Mouse (Mus musculus) G1E (cell line): ENCODE measurements around the gene Fbxo2.

Experiments used
- CTCF ChIP-seq: IDR thresholded peaks from 2 replicates; pipeline ENCODE4 v1.5.1; 2012; ENCODE audit warnings: low read depth, low read length, inconsistent platforms, mixed read lengths
- GATA1 ChIP-seq: IDR thresholded peaks from 2 replicates; pipeline ENCODE4 v1.6.1; 2012; ENCODE audit warnings: borderline replicate concordance, low read length, inconsistent platforms, mixed read lengths

GRCm38 (mm10) chr4:148140098-148141011, 20.1 kb upstream of the Fbxo2 start:
- no peak for TF ChIP-seq CTCF
- no peak for TF ChIP-seq GATA1
